Mouse (Mus musculus): ENCODE measurements around the gene Supt3.

Gene Supt3

DNA sequence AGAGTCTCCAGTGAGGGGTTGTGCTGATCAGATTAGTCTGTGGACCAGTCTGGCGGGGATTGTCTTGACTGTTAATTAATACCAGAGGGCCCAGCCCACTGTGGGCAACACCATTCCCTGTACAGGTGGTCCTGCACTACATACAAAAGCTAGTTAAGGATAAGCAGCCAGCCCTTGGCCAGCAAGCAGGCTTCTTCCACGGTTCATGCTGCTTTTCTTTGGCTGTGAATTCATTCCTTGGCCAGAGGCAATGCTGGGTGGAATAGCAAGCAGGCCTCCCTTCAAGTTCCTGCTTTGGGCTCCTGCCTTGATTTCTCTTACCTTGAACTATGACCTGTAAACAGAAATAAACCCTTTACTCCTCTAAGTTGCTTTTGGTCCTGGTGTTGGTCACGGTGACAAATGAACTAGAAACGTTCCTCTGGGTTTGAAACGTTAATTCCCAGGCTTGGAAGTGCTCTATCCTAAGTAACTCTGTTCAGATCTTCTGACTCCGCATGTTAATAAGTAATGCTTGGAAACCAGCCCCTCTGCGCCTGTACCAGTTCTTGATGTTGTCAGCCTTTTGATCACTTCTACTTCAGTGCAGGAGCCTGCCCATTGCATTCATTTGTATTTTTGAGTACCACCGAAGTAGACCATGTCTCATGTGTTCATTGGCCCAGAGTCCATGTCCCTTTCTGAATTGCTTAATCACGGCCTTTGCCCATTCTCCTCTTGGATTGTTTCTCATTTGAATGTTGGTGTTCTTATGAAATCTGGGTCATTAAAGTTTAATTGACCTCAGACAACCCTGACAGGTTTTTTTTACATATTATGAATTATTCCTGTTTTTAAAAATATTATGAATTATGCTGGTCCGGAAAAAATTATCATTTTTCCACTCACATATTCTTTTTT lies 356.8 kb downstream of the Supt3 start:
- DNase-seq (ENCODE audit: low read depth) = no peak

DNA sequence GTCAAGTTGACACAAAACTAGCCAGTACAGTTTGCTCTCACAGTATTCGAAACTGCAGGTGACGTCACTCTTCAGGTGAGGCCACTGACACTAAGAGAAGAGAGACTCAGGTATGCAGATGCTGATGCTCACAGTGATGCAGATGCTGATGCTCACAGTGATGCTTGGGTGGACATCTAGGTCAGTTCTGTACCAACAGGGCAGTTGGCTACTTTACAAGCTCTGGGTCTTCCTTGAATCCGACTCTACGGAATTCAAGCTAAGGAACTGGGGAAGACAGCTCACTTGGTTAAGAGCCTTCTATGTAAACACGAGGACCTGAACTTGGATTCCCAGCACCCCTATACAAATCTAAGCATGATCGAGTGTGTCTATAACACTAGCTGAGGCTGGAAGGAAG lies 359.5 kb downstream of the Supt3 start:
- DNase-seq (ENCODE audit: low read depth) = no peak

DNA sequence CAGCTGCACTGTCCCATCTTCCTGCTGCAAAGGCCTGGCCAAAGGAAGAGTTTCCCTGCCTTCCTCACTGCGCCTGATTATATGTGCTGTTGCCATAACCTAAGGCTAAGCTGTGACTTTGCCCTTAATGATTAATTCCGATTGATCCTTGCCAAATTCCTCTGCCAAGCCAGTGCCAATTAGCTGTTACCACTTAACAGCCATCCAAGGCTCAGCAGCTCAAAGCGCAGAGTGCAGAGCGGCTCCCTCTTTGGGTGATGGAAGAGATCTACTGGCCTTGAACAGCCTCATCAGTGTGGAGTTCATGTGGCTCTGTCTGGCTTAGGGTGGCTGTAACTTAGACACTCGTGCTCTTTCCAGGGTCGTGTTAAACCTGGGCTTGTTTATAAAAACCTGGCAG lies 366.1 kb downstream of the Supt3 start:
- DNase-seq (ENCODE audit: low read depth) = no peak

DNA sequence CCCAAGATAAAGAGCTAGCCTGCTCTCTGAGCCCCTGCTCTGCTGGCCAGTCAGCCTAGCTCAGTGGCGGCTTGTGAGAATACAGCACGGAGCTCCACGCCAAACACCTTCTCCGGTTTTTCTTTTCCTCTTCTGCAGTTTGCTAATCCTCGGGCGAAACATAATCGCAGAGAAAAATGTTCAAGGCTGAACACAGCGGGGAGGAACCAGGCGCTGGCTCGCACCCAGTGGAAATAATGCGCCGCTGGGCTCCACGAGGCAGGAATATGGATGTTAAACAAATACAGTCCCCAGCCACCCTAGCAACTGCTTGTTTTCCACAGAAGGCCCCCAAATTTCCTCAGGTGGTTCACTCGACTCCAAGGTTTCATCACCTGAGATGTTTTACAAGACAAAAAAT lies 367.7 kb downstream of the Supt3 start:
- DNase-seq (ENCODE audit: low read depth) = no peak

DNA sequence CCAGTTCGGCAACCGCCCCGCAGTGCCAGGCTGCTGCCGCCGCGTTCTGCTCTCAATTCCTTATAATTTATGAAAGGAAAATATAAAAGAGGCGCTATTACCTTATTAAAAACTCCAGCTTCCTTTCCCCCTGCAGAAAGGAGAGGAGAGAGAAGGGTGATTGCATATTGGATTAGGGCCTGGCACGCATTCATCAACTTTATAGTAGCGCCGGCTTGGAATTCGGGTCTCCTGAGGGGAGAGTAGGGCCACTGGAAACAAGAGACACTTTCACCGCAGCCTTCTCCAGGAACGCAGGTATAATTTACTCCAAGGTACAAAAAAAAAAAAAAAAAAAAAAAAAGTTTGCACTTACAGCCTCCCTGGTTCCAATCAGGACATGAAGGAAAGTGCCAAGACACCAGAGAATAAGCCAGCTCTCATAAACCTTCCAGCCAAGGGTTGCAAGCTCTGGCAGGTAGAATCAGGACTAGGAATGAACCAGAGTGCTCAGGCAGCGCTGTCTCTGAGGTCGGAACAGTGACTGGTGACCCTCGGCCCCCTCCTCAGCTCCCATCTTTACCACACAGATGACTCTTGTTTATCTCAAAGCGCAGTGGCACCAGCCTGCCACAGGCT lies 374.5 kb downstream of the Supt3 start:
- no peak for DNase-seq (ENCODE audit: low read depth)

DNA sequence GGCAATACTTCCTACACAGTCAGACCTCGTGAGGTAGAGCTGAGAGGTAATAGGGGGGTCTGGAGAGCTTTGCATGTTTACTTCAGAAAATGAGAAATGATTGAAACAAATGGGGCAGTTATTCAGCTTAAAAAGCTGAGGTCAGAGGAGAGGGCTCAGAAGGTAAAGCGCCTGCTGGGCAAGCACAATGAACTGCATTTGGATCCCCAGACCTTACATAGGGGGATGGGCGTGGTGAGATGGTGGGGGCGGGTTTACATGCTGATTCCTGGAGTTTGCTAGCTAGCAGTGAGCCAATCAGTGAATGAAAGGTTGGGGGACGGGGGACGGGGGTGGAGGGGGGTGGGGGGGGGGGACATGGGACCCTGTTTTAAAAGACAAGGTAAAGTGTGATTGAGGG lies 376.8 kb downstream of the Supt3 start:
- DNase-seq (ENCODE audit: low read depth) = no peak

DNA sequence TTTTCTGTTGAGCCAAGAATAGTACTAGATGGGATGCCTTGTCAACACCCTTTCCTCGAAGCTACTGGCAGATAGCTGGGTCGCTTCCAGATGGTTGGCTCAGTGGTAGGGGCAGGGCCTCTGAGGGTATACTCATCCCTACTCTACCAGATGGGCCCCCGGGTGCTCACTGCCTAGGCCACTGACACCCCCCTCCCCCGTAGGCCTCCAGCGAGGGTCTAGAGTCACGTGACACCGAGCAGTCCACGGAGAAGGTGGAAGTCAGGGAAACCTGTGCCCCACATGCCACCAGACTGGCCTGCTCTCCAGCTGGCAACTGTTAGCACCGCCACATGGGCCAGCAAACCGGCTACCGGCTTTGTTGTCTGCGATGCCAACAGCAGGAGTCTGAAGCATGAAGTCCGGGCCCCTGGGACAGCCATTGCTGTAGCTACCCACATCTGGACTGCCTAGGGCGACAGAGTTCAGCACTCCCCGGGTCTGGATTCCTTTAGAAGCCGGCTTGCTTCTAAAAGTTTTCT lies 381.3 kb downstream of the Supt3 start:
- no peak for DNase-seq (ENCODE audit: low read depth)

DNA sequence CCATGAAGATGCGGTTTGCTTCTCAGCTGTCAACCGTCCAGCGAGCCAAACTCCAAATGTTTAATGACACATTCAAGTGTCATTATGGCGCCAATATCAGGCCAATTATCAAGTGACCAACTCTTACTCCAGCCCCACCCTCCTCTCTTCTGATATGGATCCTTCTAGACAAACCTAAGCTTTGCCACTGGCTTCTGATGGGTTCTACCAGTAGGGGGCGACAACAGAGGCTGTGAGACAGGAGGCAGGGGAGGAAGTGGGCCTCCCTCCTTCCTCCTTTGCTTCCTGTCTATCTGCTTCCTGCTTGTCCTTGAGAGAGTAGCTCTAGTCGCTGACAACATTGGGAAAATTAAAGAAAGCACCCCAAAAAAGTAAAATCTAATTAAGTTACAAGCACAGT lies 383.7 kb downstream of the Supt3 start:
- no peak for DNase-seq (ENCODE audit: low read depth)

DNA sequence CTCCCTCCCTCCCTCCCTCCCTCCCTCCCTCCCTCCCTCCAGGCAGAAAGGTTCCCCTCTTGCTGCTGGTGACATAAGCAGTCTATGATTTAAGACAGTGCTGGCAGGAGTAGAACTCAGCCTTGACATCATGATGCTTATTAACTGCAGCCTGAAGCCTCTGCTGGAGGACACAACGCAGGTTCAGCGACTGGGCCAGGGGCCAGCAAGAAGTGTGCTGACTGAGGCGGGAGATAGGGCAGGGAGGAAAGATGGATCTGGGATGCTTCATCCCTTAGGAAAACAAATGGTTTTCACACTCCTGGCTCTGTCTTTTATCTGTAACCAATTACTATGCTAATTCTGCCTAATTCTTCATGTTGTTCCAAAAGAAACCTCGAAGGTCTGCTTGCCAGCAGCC lies 388.8 kb downstream of the Supt3 start:
- DNase-seq (ENCODE audit: low read depth) = no peak

Data from fibroblast of lung, adult 2 months (primary cell).